Mouse (Mus musculus) embryonic fibroblast, embryonic 13.5 days (primary cell): ENCODE measurements at regions not wholly inside any gene's neighbourhood (a gene's known extent, or its start where the extent isn't known, plus 50 kb on each side); places are given as distances from the start of the nearest gene placed in this dataset.

Experiments
- H3K27ac ChIP-seq: 2 replicates; pipeline ENCODE4 v1.5.1; 2012; ENCODE audit warnings: low read length, control low read depth, inconsistent platforms; ENCODE audit not compliant: insufficient read depth
- H3K4me1 ChIP-seq: 2 replicates; pipeline ENCODE4 v1.6.1; 2011; ENCODE audit warnings: low read length; ENCODE audit not compliant: control insufficient read depth, insufficient read depth
- H3K4me3 ChIP-seq: 2 replicates; pipeline ENCODE4 v1.5.1; 2011; ENCODE audit warnings: mild to moderate bottlenecking, control low read depth, low read length; ENCODE audit not compliant: insufficient read depth
- CTCF ChIP-seq: IDR thresholded peaks from 2 replicates; pipeline ENCODE4 v1.5.1; 2011; ENCODE audit warnings: mild to moderate bottlenecking, control low read depth, low read length, moderate library complexity, borderline replicate concordance; ENCODE audit not compliant: insufficient read depth
- POLR2A ChIP-seq: IDR thresholded peaks from 2 replicates; pipeline ENCODE4 v1.6.1; 2011; ENCODE audit warnings: low read depth, mild to moderate bottlenecking, control low read depth, low read length, moderate library complexity

DNA sequence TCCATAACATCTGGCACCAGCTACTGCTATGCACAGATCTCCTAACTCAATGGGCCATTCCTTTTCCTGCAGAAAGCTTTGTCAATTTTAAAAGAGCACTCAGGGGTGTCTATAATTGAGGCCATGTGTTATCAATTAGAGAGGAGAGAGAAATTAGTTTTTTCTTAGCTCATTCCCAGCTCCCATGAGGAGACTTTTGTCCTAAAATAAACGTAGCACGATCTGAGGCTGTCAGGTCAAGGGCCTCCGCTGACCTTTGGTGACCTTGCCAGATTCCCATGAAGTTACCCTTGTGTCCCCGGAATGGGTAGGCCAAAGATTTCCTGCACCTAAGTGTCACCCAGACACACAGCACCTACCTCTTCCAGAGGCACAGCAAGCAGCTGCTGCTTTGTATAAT lies 130.3 kb upstream of the Gm17728 start:
- TF ChIP-seq CTCF (no peak), POLR2A (no peak)
- Histone ChIP-seq H3K27ac (no peak overlapping the region), H3K4me3 (no peak overlapping the region), H3K4me1 (peaks cover 4% of the 10 kb centered on the region; the same call in 1 of the 2 replicates)

DNA sequence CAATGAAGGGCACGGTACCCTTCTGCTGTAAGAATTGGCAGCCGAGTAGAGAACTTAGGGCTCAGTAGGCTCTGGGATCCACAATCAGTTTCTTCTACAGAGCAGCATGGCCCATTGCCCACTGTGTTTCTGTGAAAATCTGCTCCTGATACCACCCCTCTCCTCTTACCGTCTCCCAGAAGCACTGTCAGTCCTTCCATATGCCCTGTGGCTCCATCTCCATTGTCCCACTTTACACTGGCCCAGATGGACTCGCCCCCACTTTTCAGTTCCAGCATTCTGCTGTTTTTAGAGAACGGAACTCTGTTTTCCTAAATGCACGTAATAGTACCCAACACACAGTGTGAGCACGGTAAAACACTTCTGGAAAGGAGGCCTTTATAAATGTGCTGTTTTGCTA lies 129.6 kb upstream of the Gm17728 start:
- Histone ChIP-seq H3K27ac (no peak overlapping the region), H3K4me1 (peaks cover 4% of the 10 kb centered on the region; the same call in 1 of the 2 replicates), H3K4me3 (no peak overlapping the region)
- TF ChIP-seq CTCF (no peak), POLR2A (no peak)

DNA sequence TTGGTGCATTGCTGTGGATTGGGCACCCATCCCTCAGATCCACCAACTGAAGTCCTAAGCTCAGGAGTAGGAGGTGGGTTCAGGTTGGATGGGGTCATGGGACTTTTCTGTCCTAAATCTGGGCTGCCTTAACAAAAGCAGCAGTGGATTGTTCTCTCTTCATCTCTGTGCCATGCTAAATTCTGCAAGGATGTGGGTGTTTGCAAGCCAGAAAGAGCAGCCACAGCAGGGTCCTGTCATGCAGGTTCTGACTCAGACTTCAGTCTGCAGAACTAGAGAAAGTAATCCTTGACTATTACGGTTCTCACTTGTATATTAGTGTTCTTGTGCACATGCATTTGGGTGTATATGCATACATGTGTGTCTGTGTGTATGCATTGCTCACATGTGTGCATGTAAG lies 125.5 kb upstream of the Gm17728 start:
- no peak for TF ChIP-seq POLR2A
- no peak for TF ChIP-seq CTCF
- H3K4me3 ChIP-seq = no peak overlapping the region
- no peaks in the 10 kb centered on the region for H3K4me1 ChIP-seq
- no peak overlapping the region for H3K27ac ChIP-seq

DNA sequence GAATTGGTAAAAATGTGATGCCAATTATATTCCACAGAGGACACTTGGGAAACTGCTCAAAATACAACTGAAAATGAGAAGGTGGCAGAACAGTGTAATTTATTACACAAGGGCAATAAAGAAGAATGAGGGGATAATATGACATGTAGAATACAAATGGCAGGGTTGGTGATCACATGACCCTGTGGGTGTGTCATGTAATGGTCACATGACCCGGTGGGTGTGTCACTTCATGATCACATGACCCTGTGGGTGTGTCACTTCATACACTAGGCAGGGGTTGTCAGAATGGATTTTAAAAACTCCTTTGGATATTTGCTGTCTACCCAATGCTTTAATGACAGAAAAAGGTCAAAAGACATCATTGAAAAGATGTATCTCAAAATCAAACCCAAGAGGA lies 123.6 kb upstream of the Gm17728 start:
- TF ChIP-seq POLR2A (no peak), CTCF (no peak)
- Histone ChIP-seq H3K4me1 (no peaks in the 10 kb centered on the region), H3K4me3 (no peak overlapping the region), H3K27ac (no peak overlapping the region)

DNA sequence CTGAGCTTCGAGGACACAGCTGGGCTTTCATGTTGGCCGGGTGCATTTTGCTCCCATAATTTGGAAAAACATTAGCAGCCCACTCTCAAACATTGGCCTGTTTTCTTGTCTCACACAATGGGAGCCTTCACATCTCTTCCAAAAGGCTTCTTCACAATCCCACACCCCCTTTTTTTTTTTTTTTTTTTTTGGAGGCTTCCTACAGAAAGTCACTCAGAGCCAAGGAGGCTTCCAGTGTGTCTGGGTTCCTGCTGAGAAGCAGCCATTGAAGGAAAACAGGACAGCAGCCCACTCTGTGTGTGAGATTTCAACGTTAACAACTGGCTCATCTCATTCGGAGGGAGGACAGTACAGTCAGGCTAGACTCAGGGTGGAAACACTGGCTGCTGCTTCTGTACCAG lies 120.8 kb upstream of the Gm17728 start:
- no peak overlapping the region; the same call in 1 of the 2 replicates for H3K27ac ChIP-seq
- no peaks in the 10 kb centered on the region for H3K4me1 ChIP-seq
- TF ChIP-seq CTCF (no peak), POLR2A (no peak)
- no peak overlapping the region for H3K4me3 ChIP-seq

DNA sequence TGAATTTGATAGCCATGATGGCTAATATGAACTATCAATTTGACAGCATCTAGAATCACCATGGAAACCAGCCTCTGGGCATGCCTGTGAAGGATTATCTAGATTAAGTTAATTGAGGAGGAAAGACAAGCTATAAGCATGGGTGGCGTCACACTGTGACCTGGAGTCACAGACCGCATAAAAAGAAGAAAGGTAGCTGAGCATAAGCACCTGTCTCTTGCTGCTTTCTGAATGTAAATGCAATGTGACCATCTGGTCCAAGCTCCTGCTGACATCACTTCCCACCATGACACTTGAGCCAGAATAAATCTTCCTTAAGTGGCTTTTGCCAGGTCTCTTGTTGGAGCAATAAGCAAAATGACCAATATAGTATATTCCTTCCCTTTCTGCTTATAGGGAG lies 113.4 kb upstream of the Gm17728 start:
- H3K4me3 ChIP-seq = no peak overlapping the region
- H3K4me1 ChIP-seq = no peaks in the 10 kb centered on the region
- no peak overlapping the region for H3K27ac ChIP-seq
- TF ChIP-seq CTCF (no peak), POLR2A (no peak)

DNA sequence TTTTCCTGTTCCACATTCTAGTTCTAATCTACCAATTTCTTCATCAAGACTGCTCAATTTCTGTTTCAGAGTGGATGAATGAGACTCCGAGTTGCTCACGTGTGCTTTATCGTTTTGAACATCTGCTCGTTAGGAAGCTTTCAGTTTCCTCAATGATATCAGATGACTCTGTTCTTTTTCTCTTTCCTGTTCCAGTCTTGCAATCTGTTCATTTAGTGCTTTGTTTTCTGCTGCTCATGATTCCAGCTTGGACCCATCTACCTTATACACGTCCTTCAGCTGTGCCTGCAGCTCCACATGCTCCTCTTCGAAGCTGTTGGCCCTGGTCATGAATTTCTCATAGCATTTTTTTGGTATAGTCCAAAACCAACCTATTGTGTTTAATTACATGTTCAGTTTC lies 99.1 kb upstream of the Gm17728 start:
- no peak overlapping the region for H3K27ac ChIP-seq
- H3K4me3 ChIP-seq = no peak overlapping the region
- no peaks in the 10 kb centered on the region for H3K4me1 ChIP-seq
- TF ChIP-seq CTCF (no peak), POLR2A (no peak)

DNA sequence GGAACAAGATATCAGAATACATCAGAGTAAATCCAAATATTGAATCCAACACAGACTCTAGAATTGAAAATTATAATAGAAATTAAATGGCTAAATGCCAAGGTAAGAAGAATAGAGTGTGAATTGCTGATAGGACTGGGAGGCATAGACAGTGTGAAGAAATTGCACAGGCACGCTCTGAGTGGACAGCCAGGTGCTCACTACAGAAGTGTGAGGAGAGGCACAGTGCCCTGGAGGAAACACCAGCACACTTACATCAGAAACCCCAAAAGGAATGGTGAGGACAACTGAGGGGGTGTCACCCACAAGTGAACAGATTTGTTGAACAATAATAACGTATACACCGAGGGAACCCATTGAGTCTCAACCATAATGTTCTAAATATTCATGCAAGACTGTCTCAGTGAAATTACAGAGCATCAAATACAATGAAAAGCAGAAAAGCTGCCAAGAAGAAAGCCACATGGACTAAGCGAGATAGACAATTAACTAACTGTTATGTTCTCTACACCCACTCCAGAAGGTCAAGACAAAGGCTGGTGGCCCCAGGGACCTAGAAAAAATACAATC lies 92.9 kb upstream of the Gm17728 start:
- Histone ChIP-seq H3K27ac (no peak overlapping the region), H3K4me1 (no peaks in the 10 kb centered on the region), H3K4me3 (no peak overlapping the region)
- TF ChIP-seq CTCF = no peak
- TF ChIP-seq POLR2A = no peak

DNA sequence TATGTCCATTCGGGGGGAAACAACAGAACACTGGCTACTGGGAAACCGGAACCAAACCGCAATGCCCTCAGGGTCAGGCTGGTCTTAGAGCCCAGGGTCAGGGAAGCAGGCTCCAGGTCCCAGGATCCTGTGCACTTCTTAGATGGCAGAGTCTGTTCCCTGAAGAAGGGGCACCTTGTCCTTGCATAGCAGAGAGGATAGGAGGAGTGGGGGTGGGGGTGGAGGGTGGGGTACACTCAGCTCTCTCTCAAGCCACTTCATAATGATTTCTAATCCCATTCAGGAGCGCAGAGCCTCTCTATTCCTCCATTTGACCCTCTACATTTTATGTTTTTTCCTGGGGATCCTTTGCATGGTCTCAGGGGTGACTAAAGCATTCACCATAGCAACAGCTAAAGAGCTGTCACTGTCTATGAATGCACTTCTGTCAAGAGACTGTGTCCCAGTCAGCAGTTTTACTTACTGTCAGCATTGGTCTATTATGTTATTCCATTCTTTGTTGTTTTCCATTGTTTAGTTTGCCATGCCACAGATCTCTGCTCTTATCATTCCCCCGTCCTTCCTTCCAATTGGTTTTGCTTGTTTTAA lies 64.2 kb upstream of the Gm17728 start:
- no peaks in the 10 kb centered on the region for H3K4me1 ChIP-seq
- H3K4me3 ChIP-seq = no peak overlapping the region
- TF ChIP-seq POLR2A (no peak), CTCF (no peak)
- H3K27ac ChIP-seq = no peak overlapping the region
